Comparison of ENCODE assay signal across 26 mouse cellular contexts in the genomic region with DNA sequence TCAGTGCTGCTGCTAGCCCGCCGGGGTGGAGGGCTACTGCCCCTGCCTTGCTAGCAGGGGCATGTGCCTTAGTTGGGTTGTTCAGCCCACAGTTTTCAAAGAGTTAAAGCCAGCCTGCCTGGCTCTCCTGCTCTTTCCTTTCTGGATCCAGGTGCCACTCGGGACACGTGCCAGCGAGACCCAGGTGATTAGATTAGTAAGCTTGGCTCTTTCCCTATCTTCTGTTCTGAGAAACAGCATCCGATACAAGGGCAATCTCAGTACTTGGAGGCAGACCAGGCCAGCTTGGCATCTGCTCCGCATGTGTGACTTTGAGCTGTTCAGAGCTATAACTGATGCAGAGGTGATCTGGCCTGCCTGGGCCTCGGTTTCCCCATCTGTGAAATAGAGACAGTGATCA.
DNase-seq lines count a peak whose midpoint lies in the region; ATAC-seq lines count a peak whose summit lies in the region.
"Had no signal": no experiment of that assay in that cellular context is flagged by ENCODE, and none has a peak within 500 bp of the region (broad histone marks: within the 10 kb centered on the region; RNA-seq: fewer than 3 reads in every experiment).

No protein-coding gene starts in this region.

- WGBS in hindbrain, embryonic 16.5 days = 56% methylated on average over 8 of the region's 8 CpGs
- 73% methylated on average over 8 of the region's 8 CpGs for WGBS in hindbrain, embryonic 11.5 days

- peak; percentile 40; the same call in 1 of the 2 replicates for ATAC-seq in hindbrain, embryonic 16.5 days
- ATAC-seq in hindbrain, embryonic 11.5 days (ENCODE audit: low FRiP score) = no peak
- ATAC-seq: activated CD4-positive, CD25-positive, alpha-beta regulatory T cell, adult 4 months; forebrain, embryonic 15.5 days had no signal

- peaks cover 14% of the 10 kb centered on the region; the same call in 1 of the 2 replicates for H3K4me1 ChIP-seq in hindbrain, embryonic 16.5 days (ENCODE audit: control insufficient read depth, insufficient read depth, low read depth, low read length)
- peaks cover 4% of the 10 kb centered on the region; the same call in 1 of the 2 replicates for H3K4me1 ChIP-seq in hindbrain, embryonic 11.5 days (replicated peaks; ENCODE audit: control insufficient read depth, insufficient read depth, low read length)
- H3K4me1 ChIP-seq: embryonic facial prominence, embryonic 15.5 days; stomach, embryonic 15.5 days had no signal

- no peak overlapping the region for H3K4me3 ChIP-seq in hindbrain, embryonic 16.5 days (ENCODE audit: low read length)
- H3K4me3 ChIP-seq in hindbrain, embryonic 11.5 days (ENCODE audit: low read depth, low read length) = no peak overlapping the region
- H3K4me3 ChIP-seq: embryonic facial prominence, embryonic 15.5 days; forebrain, embryonic 15.5 days; kidney, embryonic 15.5 days; liver, embryonic 15.5 days; lung, embryonic 15.5 days; megakaryocyte, embryonic 14.5 days; neural tube, embryonic 12.5 days; stomach, embryonic 15.5 days had no signal

- no peaks in the 10 kb centered on the region; the same call in 1 of the 2 replicates for H3K27me3 ChIP-seq in hindbrain, embryonic 16.5 days (replicated peaks; ENCODE audit: control insufficient read depth, insufficient read depth, low read length)
- no peaks in the 10 kb centered on the region for H3K27me3 ChIP-seq in hindbrain, embryonic 11.5 days (ENCODE audit: control insufficient read depth, insufficient read depth, low read length)
- H3K27me3 ChIP-seq: embryonic facial prominence, embryonic 15.5 days; forebrain, embryonic 15.5 days; lung, embryonic 15.5 days; stomach, embryonic 15.5 days had no signal

- no peaks in the 10 kb centered on the region for H3K36me3 ChIP-seq in hindbrain, embryonic 16.5 days (ENCODE audit: control insufficient read depth, insufficient read depth, low read length)
- H3K36me3 ChIP-seq in hindbrain, embryonic 11.5 days (ENCODE audit: control insufficient read depth, insufficient read depth, low read length) = no peaks in the 10 kb centered on the region
- H3K36me3 ChIP-seq: embryonic facial prominence, embryonic 15.5 days; forebrain, embryonic 15.5 days; kidney, embryonic 15.5 days; liver, embryonic 15.5 days; lung, embryonic 15.5 days; neural tube, embryonic 12.5 days; stomach, embryonic 15.5 days had no signal

- no peak for DNase-seq in hindbrain, embryonic 11.5 days (ENCODE audit: low spot score)
- peak; percentile 18 for DNase-seq in urinary bladder, postnatal 14 days (ENCODE audit: low spot score)
- DNase-seq in urinary bladder, postnatal 36 days (ENCODE audit: low spot score in 2 of 2) = no peak
- DNase-seq in cerebellum, adult 9-11 months = peak; percentile 69
- no peak for DNase-seq in thymus, postnatal 25 days
- DNase-seq in B cell, adult 2 months = no peak
- DNase-seq: adrenal gland, postnatal 25 days; gastrocnemius, postnatal 10 days; heart, adult 11 months; kidney, adult 11 months; kidney, postnatal 36 days; lung, postnatal 36 days; midbrain, embryonic 14.5 days; right cerebral cortex, adult 18-20 months; thymus, adult 18-20 months; thymus, postnatal 4 days had no signal

- no peak overlapping the region for H3K27ac ChIP-seq in hindbrain, embryonic 16.5 days (ENCODE audit: low read depth, low read length)
- H3K27ac ChIP-seq in hindbrain, embryonic 11.5 days (ENCODE audit: low read depth, low read length) = no peak overlapping the region
- H3K27ac ChIP-seq: embryonic facial prominence, embryonic 15.5 days; forebrain, embryonic 15.5 days; kidney, embryonic 15.5 days; liver, embryonic 15.5 days; lung, embryonic 15.5 days; neural tube, embryonic 12.5 days; stomach, embryonic 15.5 days had no signal

- no peak overlapping the region for H3K9ac ChIP-seq in hindbrain, embryonic 16.5 days (ENCODE audit: low read depth, low read length)
- no peak overlapping the region for H3K9ac ChIP-seq in hindbrain, embryonic 11.5 days (ENCODE audit: low read depth, low read length)
- H3K9ac ChIP-seq: embryonic facial prominence, embryonic 15.5 days; forebrain, embryonic 15.5 days; kidney, embryonic 15.5 days; liver, embryonic 15.5 days; lung, embryonic 15.5 days; neural tube, embryonic 12.5 days; stomach, embryonic 15.5 days had no signal

- H3K4me2 ChIP-seq in hindbrain, embryonic 16.5 days (ENCODE audit: low read length) = no peak overlapping the region
- no peak overlapping the region for H3K4me2 ChIP-seq in hindbrain, embryonic 11.5 days (replicated peaks; ENCODE audit: low read depth, low read length)
- H3K4me2 ChIP-seq: embryonic facial prominence, embryonic 15.5 days; forebrain, embryonic 15.5 days; kidney, embryonic 15.5 days; liver, embryonic 15.5 days; lung, embryonic 15.5 days; neural tube, embryonic 12.5 days; stomach, embryonic 15.5 days had no signal

- H3K9me3 ChIP-seq in hindbrain, embryonic 16.5 days (ENCODE audit: control insufficient read depth, low read length) = no peaks in the 10 kb centered on the region
- no peaks in the 10 kb centered on the region for H3K9me3 ChIP-seq in hindbrain, embryonic 11.5 days (ENCODE audit: control insufficient read depth, low read length)
- H3K9me3 ChIP-seq: embryonic facial prominence, embryonic 15.5 days; forebrain, embryonic 15.5 days; kidney, embryonic 15.5 days; liver, embryonic 15.5 days; lung, embryonic 15.5 days; neural tube, embryonic 12.5 days; stomach, embryonic 15.5 days had no signal

Comparison
In these comparisons a context has a peak if more than half of its experiments do, and no peak if none do; other contexts are left out.
1. DNase-seq: peak in urinary bladder, postnatal 14 days (single experiment) and cerebellum, adult 9-11 months (single experiment); none in hindbrain, embryonic 11.5 days (single experiment), urinary bladder, postnatal 36 days (0 of 2), thymus, postnatal 25 days (single experiment) and B cell, adult 2 months (0 of 2).